Mouse (Mus musculus) thymus, postnatal 4 days (tissue): ENCODE data around the gene Eef1akmt2.

Source experiments
- DNase-seq: peaks from one replicate; pipeline ENCODE4 v3.0.0; 2021

Gene Eef1akmt2

DNA sequence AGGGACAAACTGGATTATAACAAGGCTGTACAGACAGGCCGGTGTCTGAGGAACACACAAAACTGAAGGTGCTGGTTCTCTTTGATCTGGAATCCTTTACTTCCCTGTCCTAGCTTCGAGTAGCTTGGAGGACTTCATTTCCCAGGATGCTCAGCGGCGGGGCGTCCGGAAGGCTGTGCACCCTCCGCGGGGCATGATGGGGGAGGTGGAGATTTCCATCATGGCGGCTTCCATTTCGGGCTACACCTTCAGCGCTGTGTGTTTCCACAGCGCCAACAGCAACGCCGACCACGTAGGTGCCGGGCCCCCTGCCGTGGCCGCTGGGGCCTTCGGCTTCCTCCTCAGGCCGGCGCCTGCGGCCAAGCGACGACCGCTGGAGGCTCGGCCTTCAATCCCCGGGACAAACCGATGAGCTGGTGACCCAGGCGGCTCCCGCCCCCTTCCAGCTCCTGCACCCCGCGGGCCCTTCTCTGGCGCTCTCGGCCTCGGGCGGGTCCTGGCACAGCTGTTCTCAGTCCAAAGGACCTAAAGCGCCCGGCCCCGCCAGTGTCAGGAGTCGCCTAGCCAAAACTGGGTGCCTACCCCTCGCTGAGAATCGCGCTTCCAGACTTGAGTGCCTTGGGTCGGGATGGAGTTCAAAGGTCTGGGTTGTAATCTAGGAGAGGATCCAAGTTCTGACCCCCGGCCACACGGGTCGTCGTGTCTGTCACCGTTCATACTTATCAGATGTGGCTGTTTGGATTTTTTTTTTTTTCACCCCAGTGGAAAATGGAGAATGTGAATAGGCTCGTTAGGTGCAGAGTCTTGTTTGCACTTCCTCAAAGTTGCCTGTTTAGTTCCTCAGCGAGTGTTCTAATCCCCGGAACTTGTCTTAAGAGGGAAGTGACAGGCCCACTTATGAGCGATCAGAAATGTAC lies 6.8 kb upstream of the Eef1akmt2 start, which contains the start of gene Abraxas2:
Gene Abraxas2, plus strand, starts transcription at position 184 of the 917 bp plus-strand sequence.
- peak; percentile 94 for DNase-seq

DNA sequence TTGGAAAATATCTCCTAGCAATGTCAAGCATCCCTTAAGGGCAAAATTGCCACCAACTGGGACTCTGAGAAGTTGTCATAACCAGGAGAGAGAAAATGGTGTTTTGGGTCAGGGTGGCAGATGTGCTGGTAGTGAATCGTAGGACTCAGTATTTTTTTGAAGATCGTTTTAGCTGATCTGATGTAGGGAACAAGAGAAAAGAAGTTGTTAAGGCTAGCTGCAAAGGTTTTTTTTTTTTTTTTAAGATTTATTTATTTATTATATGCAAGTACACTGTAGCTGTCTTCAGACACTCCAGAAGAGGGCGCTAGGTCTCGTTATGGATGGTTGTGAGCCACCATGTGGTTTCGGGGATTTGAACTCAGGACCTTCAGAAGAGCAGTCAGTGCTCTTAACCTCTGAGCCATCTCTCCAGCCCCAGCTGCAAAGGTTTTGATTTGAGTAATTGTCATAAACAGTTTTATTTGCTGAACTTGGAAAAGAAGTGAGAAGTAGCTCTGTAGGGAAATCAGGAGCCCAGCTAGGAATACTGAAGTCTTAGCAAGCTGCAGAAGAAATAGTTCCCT lies 5.7 kb upstream of the Eef1akmt2 start:
- DNase-seq: no peak

DNA sequence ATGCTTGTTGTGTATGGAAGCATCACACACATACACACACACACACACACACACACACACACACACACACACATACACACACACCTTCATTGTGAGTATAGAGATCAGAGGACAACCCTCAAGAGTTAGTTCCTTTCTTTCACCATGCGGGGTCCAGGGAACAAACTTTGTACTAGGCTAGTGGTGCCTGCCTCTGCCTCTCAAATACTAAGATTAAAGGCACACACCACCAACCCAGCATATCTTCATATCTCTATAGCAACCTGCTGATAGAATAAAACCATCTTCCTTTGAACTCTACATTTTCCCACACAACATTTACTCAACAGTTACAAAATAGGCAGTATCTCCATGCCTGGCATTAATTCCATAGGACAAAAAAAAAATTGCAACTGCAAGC lies 3.6 kb upstream of the Eef1akmt2 start:
- no peak for DNase-seq

DNA sequence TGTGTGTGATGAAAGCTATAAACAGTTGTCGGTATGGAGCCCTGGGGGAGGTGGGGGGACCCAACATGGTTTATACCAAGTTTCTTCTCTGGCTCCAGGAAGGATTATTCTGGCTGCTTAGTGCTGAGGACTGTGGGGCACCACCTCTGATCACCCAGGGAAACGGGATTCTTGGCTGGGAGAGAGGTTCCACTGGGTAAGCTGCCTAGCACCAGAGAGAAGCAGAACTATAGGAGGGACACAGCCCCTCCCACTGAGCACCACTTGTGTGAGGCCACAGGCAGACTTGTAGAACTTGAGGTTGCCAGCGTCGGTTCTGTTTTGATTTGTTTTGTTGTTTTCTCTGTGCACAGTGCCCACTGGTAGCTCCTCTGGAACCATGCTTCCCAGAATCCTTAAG lies 1.5 kb upstream of the Eef1akmt2 start:
- DNase-seq: no peak

DNA sequence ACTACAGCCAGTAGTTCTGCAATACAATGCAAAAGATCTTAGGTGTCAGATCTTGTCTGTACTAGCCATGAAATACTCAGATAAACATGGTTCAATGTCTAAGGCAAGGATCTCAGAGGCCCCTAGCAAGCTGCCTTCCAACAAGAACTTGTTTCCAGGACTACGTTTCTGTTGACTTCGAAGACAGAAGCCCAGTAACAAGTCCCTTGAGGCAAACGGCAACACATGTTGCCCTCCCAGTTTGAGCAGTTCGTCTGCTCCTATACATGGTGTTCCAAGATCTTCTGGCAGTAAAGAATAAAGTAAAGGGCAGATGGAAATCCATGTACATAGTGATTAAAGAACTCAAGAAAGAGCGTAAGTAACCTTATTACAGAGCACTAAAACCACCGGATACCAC lies 888 bp upstream of the Eef1akmt2 start:
- no peak for DNase-seq

DNA sequence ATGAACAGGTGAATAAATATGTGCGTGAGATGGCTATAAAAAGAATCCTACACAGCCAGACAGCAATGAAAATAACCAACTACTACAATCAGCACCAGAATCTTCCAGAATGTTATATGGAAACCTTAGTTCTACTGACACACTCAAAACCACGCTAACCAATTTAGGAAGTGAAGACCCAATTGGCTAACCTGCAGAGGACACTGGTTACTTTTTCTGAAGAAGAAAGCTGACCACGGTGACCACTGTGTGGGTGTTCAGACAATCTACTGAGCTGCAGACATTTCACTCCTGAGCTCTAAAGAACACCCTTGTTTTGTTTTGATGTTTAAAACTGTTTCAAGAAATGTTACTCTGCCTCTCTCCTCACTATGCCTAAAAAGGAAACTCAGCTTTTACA lies 9.3 kb downstream of the Eef1akmt2 start:
- no peak for DNase-seq

DNA sequence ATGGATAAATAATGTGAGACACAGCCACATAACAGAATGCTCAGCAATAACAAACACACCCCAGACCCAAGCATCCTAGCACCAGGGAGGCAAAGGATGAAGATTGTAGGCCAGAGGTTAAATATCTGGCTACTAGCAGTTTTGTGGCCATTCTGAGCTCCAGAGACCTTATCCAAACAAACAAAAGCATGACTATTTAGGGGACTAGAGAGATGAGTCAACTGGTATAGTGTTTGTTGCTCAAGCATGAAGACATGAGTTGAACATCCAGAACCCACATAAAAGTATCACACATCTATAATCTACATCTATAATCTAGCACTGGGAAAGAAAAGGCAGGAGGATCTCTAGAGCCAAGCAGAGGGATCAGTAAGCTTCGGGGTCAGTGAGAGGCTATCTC lies 10.0 kb downstream of the Eef1akmt2 start:
- no peak for DNase-seq

DNA sequence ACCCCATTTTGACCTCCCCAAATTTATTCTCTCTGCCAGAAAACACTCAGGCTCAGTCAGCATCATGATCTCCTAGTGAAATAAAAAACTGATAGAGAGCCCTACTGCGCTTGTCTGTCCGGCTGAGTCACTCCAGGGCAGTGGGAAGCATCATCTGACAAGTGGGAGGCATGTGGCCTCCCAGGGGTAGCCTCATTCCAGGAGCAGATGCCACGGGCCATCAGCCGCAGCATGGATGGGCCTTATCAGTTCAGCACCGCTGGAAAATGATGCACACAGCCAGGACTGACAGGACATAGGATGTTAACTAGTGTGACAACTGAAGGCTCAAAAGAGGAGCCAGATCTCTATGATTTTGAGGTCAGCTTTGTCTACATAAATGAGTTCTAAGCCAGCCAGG lies 11.2 kb downstream of the Eef1akmt2 start:
- no peak for DNase-seq

DNA sequence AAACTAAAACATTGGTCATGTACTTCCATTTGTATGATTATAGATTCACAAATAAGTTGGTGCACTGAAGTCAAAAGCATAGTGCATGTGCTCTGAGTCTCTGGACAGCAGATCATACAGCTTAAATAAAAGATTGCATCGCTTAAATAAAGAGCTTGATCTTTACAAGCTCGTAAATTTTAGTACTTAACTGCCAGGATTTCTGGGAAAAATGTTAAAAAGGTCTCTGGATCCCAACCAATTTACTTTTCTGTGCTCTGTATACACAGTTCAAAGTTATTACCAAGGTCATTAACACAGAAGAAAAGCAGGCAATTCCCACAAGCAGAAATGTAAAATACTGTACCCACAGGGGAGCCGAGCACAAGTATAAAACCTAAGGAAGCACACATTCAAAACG lies 21.5 kb downstream of the Eef1akmt2 start:
- DNase-seq: no peak

DNA sequence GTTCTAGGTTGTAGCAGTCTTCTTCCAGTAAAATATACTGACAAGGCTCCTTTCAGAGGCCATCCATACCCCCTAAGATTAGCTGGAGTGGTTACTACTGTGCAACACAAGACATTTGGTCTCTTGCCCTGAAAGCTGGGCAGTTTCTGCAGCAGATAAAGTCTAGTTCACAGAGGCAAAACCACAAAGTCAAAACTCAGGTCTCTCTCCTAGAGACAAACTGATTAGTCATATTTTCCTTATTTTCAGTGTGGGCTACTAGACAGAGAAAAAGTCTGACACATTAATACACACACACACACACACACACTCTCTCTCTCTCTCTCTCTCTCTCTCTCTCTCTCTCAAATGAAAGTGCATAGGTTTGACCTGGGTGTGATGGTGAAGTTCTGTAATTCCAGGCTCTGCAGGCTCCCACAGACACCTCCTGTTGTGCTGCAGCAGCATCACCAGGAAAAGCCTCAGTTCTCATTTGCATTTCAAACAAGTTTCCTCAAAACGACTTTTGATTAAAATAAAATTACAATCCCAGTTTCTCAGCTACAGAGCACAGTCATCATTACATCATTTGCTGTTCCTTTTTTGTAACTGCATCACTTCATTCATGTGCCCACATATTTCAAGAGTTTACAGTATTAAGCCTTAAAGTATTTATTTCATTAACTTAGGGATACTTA lies 28.0 kb downstream of the Eef1akmt2 start:
- DNase-seq: no peak

DNA sequence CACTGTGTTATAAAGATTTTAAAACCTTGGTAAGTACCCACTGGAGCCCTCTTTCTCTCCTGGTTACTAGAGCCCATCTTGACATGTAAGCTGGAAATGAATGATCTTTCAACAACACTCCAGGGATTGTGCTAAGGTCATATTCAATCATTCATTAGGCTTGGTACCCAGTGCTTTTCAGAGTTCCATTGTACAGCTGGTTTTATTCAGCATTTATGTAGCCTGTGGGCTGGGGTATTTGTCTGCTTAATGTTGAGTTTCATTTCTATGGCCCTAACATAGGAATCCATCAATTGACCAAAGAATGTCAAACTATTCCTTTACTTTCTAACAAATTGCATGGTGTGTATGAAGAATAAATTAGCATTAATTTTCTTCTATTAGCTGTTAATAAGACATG lies 28.6 kb downstream of the Eef1akmt2 start:
- DNase-seq: no peak

DNA sequence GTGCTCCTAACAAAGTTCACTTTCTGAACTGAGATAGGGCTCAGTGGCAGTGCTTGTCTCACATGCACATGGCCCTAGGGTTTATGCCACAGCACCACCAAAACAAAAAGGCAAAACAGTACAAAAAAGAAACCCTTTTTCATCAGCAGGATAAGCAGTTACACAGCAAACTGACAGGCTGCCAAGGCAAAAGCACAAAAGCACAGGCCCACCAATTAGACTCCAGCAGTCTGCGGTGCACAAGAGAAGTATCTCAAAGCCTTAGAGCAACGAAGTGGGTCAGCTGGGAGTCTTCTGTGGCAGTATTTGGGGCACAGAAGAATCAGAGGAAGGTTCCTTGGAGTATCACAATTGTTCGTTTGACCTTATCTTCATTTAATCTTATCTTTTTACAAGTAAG lies 31.8 kb downstream of the Eef1akmt2 start:
- no peak for DNase-seq

DNA sequence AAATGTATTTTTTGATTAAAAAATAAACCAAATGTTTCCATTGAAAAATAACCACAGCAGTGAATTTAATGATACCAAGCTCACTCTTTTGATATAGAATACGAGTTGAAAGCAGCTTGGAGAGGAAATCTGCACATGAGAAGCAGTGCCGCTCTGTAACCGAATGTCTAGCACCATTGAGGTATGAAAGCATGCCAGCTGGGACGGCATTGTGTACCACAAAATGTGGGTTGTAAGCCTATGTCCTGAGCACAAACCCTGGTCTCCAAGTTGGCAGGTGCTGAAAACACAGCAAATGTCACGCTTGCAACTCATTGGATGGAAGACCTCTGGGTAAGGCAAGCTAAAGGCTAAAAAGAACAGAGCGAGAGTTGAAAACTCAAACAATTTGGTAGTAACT lies 35.4 kb downstream of the Eef1akmt2 start:
- no peak for DNase-seq

DNA sequence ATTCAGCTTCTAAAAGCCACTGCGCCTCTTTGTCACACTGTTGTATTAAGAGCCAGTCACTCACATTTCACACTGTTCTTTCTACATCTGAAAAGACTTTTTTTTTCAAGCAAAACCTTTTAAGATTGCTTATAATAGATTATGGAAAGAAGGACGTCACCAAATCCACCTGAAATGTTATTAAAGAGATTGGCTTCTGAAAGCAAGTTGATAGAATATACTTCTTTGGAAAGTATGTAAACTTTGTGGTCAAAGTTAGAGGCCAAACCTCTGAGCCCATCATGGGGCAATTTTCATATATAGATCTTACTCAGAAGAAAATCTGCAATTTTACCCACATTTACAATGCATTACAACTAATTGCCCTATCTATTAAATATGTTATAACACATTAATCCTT lies 35.9 kb downstream of the Eef1akmt2 start:
- no peak for DNase-seq

DNA sequence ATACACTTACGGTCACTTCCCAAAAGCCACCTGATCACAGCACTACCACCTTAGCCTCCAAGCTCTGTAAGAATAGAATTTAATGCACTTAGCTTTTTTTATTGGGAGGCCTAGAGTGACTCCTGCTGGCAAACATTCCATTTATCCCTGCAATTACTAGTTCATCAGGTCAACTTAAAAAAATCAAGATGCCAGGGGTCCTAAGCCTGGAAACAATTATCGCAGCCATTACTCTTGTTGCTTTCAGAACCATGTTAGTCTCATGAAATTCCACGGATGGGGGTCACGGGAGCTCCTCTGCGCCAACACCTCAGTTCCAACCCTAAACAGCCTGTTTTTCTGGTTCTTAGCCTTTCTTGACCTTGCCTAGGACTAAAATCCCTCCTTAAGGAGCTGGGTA lies 37.4 kb downstream of the Eef1akmt2 start:
- no peak for DNase-seq

DNA sequence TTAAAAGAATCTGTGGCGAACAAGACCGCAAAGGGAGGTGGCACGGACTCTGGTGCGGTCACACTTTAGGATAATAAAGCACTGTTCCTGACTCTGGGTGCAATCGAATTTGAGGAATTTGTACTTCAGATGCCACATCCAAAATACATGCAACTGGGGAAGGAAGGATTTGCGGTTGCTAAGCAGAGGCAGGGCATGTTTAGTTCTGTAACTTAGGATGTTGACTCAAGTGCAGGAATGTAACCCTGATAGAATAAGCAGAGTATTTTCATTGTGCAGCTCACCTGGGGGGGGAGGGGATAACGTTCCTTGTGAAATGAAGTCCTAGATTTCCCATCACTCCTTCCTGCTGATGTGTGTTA lies 38.4 kb downstream of the Eef1akmt2 start:
- DNase-seq: no peak

DNA sequence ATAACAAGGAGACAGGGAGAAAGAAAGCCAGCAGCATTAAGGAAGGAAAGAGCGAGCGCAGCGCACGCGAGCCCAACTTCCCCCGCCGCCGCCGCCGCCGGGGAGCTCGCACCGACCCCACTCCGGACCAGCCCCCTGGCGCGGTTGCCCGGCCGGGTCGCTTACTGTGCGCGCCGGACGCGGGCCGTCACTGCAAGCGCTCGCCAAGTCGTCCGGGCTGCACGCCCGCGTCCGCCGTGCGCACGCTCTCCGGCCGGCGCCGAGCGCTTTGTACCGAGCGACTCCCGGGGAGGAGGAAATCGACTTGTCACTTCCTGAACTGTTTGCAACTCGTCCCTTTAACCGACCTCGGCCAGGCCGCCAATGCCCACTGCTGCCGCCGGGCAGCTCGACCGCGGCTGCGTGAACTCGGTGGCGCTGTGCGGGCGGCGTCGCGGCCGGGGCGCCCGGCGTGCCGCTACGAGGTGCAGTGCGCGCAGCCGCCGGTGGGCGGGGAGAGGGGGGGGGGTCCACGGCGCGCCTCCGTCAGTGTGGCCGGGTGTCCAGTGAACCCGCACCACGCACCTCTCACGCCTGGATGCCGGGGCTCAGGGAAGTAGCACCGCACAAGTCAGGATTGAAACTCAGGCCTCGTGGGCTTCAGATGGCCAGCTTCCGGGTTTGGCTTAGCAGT lies 38.9 kb downstream of the Eef1akmt2 start, which contains the start of gene Fam53b:
Gene Fam53b, minus strand, starts transcription at position 471 of the 673 bp plus-strand sequence.
- peak; percentile 79 for DNase-seq

DNA sequence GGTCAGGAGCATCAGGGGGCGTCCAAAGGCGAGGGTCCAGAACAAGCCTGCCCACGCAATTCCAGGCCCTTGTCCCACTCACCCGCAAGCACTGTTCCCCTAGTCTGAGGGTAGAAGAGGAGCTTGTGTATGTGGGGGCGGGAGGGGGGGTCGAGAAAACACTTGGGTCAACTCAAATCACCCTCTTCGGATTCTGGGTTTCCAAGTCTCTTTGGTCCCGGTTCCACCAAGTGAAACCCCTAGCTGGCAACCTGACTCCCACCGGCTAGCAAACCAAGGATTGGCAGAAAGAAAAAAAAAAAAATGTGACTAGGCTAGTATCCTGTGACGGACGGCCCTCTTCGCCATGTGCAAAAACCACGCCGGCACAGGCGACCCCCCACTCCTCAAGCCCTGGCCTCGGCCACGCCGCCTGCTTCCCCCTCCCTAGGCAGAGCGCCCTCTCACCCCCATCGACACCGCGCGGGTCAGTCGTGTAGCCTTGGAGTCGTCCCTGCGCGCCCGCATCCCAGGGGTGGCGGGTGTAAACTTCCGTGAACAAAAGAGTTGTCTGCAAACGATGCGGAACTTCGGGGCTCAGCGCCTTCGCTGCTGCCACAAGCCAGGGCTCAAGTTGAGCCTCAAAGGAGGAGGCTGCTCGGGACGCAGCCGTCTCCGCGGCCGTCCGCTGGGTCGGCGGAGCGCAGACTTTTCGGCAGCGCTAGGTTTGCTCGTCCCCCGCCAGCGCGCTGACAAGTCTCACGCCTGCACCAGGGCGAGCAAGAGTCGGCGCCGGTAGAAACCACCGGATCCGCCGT lies 39.7 kb downstream of the Eef1akmt2 start:
- peak; percentile 76 for DNase-seq

DNA sequence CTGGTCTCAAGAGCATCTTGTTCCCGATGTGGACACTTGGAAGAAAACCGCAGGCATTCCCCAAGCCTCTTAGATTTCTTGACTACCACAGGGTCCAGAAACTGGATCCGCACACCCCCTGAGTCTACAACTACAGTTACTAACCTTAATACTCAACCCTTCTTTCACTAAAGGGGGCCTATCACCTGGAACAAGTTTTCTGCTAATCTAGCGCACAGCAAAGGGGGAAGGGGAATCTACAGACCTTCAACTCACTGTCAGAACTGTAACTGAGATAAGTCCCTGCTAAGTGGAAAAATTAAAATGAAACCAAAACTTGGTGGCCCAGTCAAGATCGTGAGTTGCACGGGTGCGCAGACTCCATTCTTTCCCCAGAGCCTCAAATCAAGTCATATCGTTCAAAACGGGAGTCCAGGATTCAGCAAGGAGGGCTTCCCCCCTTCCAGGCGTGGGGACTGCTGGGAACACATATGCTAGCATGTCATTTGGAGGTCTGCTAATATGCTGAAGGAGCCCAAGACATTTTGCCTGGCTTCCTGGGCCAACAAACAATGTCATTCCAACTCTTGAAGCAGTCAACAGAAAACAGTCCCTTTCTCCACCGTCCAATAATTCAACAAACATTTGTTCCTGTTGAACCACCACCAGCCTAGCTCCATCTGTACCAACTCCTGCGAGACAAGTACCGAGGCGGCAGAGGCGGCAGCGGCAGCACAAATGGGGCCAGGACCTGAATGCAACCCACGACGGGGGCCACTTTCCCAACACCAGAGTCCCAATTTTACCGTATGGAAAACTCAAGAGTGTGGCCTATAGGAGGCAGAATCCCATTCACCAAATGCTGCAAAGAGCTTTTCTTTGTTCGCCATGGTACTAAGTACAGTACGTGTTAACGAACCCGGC lies 40.5 kb downstream of the Eef1akmt2 start:
- DNase-seq: peak; percentile 70

DNA sequence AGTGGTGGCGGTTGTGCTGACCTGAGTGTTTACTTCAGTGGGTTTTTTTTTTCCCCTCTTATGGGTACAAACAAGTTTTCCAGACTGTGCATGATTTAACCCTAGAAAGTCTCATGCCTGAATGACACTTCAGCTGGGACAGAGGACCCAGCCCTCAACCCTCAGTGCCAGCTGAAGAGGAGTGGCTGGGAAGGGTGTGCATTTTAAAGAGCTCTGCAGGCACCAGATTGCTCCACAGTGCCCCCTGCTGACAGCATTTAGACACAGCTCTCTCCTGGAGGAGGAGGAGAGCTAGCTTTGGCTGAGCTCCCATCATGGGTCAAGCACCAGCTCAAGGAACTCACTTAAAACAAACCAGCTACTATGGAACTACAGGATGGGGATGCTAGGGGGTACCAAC lies 41.6 kb downstream of the Eef1akmt2 start:
- DNase-seq: peak; percentile 97

DNA sequence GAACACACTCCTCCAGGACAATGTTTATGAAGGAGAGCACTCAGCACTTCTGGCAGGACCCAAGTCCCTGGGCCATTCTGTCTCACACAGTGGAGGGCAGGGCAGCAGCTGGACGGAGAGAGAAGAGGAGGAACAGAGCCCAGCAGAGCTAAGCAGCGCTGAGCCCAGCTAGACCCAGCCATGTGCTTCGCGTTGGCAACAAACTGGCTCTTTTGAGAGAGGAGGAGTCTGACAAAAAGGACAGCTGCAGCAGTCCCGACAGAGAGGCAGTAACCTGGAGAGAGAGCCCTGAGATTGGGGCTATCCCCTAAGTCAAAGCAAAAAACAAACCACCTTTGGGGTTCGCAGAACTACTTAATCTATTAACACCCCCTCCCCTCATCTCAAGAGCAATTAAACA lies 42.1 kb downstream of the Eef1akmt2 start:
- DNase-seq: peak; percentile 47
